Mouse (Mus musculus): ENCODE results near the gene Hspb8. TPM values are rescaled to one million over a fixed set of nuclear protein-coding genes. Genes with fewer than 3 reads are reported as not detected.

Gene Hspb8
- total RNA-seq (2021): 100 to 1,000 TPM; 232 to 400 TPM
- long read RNA-seq, experiment 1, transcript Hspb8-201 (3 exons, 1,816 nt): major isoform, 996 of 1,026 reads
- long read RNA-seq, experiment 1, partial matches to known transcripts: 2 of 1,026 reads
- long read RNA-seq, experiment 1, other reads (novel, unspliced or antisense): 28 of 1,026 reads
- long read RNA-seq, experiment 2, transcript Hspb8-201 (3 exons, 1,816 nt): major isoform, 578 of 608 reads
- long read RNA-seq, experiment 2, partial matches to known transcripts: 2 of 608 reads
- long read RNA-seq, experiment 2, other reads (novel, unspliced or antisense): 28 of 608 reads

DNA sequence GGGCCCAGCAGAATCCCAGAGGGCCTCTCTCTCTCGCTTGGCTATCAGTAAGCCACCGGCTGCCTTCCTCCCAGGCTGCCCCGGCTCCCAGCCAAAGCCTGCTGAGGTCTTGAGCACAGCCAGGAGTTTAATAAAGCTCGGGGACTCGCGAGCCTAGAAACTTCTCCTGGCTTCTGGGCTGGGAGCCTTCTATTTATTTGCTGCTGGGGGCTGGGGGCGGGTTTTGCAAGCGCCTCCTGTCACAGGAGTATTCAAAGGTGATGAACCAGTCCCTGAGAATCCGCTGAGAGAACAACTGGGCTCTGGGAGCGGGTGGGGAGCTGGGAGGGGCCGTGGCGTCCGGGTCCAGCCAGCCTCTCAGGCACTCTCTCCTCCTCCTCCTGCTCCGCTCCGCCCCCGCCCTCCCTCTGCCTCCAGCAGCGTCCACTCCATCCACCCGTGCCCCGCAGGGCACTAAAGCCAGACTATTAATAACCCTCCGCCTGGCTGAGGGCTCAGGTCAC is at the start of gene Hspb8:
TSS of gene Hspb8 (minus strand) at position 166 of the 503 bp plus-strand sequence.
- DNase-seq (ENCODE audit: low spot score): peak; percentile 94

DNA sequence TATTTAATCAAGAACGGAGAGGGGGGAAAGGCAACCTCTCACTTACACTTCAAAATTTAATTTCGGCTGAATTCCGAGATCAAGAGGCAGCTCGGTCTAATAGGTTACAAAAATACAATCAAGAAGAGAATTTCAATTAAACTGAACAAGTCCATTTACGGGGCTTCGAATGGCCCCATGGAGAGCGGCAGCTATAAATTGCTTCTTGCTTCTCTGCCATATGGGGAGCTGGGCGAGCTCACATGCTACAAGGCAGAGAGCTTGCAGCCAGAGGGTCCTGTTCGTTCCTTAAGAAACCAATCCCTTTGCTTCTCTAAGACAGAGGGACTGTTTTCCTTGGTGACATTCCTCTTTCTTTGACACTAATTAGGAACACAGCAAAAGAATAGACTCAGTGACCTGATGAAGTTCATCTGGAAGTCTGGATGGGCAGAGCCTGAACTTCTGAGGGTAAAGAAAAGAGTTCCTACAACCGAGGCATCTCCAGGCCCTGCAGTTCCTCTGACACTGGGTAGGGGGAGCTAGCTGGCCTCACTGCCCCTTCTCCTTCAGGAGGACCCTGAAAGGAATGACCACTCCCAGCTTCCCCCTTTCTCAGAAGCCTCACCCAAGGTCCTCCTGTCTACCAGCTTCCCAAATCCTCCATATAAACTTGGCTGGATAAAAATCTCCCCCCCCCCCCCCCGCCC is 38.8 kb upstream of the Hspb8 start:
- DNase-seq (ENCODE audit: low spot score): no peak

DNA sequence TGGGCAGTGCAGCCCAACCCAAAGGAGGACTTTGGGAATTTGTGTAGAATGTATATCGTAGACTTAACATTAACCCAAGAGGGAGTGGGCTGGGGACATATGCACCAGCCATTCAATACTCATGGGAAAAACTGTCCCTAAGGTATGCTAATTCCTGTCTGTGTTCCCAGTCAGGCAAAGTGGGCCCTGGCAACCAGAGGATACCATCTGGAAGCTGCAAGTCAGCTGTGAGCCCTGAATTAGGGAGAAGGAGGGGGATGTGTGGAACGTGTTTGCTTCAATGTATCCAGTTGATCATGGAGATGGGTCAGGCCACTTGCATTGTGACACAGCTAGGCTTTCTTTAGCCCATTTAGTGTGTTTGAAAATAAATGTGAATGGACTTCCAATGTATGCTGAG is 37.3 kb upstream of the Hspb8 start:
- no peak for DNase-seq (ENCODE audit: low spot score)

DNA sequence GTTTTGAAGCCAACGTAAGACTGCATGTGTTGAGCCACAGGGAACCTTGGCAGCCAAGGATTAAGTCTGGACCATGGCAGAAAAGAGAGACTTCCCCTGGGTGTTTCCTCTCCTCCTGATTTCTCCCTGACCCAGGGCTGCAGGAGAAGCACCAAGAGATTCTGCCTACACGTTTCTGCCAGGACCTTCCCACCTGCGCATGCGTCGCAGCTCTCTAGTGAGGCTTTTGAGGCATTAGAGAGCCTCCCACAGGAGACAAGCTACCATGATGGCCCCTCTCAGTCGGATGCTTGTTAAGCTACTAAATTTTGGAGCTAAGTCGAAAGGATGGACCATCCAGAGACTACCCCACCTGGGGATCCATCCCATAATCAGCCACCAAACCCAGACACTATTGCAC is 35.1 kb upstream of the Hspb8 start:
- no peak for DNase-seq (ENCODE audit: low spot score)

DNA sequence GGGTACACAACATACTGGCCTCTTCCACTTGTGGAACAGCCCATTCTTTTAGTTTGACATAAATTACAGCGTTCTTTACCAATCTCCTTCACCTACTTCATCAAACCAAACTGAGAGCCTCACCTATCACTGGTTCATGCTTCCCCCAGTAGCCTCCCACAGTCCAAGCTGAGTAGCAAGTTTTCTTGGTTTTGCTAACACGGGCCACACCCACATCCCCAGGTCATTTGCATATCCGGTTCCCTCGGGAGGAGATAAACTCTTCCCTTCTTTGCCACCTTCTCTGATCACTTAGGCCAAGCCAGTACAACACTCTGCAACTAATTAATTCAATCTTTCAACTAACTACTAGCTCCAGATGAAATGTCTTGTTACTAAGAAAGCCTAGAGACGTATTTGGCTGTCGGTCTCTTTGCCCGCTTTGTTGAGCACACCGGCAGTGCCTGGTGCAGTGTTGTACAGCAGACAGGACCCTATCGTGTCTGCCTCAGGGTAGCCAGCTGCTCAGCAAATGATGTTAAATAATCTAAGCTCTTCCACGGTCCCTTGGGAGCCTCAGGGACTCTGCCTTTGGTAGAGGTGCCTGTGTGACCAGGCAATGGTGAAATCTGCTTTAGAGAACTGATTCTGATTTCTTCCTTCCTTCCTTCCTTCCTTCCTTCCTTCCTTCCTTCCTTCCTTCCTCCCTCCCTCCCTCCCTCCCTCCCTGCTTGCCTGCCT is 34.3 kb upstream of the Hspb8 start:
- no peak for DNase-seq (ENCODE audit: low spot score)

DNA sequence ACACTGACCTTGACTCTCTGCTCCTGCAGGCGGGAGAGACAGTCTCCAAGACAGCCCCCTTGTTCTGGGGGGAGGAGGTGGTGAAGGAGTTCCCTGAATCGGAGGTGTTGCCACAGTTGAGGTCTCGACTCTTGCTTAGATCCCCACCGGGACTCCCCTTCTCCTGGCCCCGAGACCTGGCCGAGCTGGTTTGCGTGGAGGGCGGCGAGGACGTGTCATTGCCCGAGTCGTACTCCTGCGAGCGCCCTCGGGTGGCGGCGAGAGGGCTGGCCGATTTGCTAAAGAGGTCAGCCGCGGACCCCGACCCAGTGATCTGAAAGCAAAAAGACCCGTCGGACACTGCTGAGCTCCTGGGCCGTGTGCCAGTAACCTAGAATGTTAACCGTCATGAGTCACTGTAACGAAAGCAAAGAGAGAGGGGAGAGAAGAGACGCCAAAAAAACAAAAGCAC is 30.8 kb upstream of the Hspb8 start:
- DNase-seq (ENCODE audit: low spot score): peak; percentile 65

DNA sequence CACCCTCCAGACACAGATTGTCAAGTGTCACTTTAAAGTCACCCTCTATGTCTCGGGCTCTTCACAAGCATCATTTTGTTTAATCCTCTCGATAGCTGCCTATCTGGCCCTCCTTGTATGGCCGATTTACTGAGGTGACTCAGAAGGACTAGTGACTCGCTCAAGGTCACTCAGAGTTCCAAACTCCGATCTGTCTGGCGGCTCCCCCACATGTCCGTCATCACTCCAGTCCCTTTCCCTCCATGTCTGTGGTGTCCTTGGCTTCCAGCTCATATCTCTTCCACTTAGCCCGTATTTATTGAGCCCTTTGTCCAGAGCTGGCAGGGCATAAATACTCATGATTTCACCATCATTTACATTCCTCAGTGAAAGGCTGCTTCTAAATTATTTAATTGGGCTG is 28.2 kb upstream of the Hspb8 start:
- DNase-seq (ENCODE audit: low spot score): no peak

DNA sequence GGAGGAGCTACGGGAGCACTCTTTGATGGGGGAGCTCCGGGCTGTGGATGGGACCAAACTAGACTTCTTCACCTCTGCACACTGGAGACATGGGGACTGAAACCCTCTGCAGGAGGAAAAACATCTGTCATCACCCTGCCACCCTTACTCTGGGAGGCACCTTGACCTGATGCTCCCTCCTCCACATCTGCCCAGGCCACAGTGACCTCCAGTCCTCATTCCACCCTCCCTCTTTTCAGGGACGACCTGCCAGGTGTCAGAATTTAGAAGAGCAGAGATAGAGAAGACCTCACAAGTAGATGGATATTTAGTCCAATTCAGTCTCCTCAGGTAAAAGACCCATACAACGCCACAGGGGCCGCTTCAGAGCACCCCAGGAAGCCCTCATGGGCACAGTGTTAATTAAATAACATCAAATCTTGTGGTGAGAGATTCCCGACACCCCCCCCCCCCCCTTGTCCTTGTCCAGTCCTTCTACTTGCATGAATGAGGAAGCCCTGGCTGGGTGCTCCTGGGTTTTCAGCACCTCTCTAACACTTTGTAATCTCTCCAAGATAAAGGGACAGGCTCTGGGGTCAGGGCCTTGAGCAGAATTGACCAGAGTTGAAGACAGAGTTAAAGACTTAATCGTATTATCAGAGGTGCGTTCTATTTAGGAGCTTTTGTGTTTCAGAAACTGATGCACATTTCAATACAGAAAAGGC is 27.0 kb upstream of the Hspb8 start:
- DNase-seq (ENCODE audit: low spot score): no peak

DNA sequence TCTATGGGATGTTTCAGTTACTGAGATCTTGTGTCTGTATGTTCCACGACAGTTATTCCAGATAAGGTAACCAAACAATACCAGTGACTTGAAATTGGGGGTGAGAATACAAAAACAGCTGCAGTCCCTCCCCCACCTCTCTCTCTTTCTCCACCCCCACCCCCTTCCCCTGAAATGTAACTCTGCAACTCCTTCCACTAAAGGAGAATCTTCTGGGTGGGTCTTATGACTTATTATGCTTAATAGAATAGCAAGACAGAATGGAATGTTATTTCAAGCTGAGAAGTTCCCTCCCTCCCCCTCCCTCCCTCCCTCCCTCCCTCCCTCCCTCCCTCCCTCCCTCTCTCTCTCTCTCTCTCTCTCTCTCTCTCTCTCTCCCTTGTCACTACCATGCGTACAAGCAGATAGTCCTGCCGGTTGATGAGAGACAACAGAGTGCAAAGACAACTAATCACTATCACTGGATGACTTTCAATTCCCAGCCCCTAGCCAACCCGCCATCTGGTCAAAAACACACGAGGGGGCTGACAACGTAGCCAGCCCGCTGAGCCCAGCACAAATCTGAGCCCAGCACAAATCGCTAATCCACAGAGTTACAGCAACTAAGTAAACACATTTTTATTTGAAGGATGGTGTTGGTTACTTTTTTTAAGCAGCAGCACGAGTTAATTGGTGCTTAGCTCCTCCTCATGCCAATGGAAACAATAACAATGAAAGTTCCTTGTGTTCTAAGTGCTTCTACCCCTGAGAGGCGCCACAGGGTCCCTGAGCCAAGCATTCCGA is 25.9 kb upstream of the Hspb8 start:
- DNase-seq (ENCODE audit: low spot score): no peak

DNA sequence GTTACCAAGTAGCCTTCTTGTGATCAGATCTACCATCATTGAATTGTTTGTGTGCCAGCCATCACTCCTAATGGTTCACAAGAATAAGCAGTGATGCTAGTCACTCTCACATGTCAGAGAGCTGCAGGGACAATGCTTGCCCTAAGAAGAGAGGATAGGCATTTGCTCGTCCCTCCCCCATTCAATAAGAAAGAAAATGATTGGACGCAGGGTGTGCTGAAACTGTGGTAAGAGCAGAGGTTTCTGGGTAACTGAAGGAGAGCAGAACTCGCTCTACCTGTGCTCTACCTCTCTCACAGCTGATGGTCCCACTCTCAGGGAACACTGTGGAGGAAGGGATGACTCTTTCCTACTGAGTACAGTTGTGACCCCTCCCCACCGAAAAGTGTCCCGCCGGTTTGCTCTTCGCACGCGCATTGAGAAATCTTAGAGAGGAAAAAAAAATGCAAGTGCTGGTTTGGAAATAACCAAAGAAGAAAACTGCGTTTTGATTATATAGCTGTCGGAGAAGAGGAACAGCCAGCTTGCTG is 25.2 kb upstream of the Hspb8 start:
- no peak for DNase-seq (ENCODE audit: low spot score)

DNA sequence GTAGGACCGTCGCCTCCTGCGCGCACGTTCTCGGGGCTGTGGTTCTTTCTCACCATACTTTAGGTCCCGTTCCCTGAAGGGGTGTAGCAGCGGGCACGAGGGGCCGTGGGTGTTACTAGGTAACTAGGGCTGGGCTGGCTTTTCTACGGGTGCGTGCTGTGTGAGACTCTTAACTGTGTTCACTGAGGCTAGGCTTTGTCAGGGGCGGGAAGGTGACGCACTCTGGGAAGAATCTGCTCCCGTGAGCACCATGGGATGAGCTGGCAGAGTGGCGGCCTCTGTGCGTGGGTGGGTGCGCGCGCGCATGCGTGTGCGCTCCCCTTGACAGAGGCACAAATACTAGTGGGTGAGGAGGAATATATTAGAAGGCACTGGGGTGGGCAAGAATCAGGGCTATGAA is 23.9 kb upstream of the Hspb8 start:
- no peak for DNase-seq (ENCODE audit: low spot score)

DNA sequence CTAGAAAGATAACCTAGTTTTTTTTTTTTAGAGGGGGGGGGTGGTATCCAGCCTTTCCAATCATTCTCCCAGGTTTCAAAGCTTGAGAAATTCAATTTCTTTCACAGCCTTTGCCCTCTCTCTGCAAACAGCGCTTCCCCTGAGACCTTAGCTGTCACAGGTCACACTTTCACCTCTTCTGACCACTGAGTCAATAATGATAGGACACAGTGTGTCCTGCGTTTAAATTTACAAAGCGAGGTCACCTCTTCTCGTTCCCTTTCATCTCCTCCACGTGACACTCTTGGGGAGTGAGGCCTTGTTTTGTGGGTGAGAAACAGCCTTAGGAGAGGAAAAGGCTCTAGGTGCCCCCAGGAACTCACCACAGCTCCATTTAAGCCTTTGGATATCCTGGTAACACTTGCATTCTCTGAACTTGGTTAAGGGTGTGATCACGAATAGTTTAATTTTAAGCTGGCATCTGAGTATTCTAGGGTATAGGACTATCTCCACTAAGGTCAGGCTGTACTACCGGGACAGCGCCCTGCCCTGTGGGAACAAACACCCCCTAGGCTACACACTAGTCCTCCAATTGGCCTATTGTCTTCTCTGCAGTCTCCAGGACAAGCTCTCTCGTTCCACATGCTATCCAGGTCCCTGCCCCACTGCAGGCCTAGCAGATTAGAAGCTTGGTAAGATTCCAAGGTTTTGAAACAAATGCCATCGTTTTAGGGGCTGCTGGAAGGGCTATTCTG is 23.1 kb upstream of the Hspb8 start:
- DNase-seq (ENCODE audit: low spot score): no peak

DNA sequence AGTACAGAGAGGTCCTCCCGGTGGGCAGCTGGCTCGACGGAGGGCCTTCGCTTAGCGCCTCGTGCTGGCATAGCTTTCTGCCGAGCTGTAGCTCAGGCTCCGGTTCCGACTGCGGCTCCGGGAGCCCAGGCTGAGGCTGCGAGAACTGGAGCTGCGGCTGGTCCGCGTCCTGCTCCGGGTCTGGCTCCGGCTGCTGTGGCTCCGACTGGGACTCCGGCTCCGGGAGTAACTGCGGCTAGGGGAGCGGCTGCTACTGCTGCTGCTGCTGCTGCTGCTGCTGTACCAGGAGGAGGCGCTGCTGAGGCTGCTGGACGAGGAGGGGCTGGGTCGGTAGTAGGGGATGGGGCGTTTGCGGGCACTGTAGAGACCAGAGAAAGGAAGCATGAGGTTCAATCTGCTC is 21.9 kb upstream of the Hspb8 start:
- DNase-seq (ENCODE audit: low spot score): peak; percentile 61

DNA sequence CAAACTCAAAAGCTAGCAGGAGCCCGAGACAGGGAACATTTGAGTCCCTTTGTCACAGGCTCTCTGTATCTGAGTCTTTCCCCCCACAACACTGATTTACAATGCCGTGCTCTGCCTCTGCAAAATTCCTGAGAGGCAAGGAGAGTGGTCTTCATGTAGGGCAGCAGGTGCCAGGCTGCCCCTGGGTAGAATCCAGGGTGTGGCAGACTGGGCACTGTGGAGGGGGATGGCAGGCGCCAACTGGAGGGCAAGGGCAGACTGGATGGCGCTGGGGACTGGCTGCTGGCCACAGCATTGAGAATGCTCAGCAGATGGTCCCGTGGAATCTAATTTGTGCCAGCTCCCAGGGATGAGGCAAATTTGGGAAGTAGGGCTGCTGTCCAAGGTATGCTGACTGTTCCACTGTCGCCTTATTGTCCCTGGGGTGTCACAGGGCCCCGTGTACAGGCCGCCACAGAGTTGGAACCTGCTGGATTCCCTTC is 20.8 kb upstream of the Hspb8 start:
- DNase-seq (ENCODE audit: low spot score): peak; percentile 43

DNA sequence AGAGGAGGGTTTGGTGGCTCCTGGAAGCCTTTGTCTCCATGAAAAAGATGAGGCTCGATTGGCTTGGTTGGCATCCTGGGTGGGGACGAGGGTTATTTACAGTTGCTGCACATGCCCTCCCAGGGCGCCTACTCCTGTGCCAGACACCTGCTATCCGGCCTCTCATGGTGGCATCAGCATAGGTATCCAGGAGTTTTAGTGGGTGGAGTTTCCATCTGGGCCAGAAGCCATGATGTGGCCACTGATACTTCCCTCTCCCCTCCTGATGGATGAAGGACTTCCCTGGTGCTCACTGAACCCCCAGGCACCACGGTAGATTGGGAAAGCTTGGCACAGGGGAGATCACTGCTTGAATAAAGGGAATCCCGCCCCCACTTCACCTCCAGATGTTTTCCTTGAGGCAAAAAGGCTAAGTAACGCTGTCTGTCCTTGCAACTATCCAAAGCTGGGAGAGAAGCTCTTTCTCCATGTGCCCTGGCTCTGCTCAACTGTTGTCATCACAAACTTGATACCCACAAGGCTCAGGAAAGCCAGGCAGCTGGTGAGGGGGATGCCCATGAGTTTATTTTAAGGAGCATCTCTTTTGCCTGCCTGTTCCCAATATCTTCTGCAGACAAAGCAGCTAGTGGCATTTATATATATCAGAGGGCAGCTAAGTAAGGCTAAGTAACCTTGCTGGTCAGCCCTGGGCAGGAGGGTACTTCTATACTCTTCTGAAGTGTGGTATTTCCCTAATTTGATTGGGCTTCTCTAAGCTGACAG is 20.2 kb upstream of the Hspb8 start:
- peak; percentile 75 for DNase-seq (ENCODE audit: low spot score)

DNA sequence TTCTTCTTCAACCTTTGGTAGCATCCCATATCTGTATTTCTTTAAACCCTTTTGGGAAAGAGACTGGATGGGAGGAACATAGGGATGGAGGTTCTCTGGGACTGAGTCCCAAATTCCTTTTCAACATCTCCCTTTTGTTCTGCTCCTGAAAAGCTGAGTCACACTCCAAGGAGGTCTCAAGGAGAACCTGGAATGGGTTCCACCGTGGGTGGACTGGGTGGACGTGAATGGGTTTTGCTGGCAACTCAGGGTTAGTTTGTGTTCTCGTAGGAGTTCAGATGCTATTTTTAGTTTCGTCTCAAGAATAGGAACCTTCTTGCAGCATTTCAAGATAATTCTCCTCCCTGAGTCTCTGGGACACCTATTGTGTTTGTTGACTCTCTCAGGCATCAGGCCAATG is 17.6 kb upstream of the Hspb8 start:
- no peak for DNase-seq (ENCODE audit: low spot score)

DNA sequence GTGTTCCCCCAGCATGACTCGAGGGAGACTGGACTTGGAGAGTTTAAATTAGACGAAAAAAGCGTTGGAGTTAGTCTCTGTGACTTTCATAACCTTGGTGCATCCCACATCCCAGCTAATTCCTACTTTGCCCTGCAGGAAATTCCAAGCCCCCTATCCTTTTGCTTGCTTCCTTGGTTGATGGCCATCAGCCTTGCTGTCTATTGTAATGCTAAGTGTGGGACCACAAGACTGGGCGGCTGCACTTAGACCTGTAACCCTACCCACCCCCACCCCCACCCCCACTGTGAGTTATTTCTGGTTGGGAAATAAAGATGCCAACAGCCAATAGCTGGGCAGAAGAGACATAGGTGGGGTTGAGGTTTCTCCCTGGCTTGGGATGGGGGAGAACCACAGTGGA is 15.7 kb upstream of the Hspb8 start:
- DNase-seq (ENCODE audit: low spot score): no peak

DNA sequence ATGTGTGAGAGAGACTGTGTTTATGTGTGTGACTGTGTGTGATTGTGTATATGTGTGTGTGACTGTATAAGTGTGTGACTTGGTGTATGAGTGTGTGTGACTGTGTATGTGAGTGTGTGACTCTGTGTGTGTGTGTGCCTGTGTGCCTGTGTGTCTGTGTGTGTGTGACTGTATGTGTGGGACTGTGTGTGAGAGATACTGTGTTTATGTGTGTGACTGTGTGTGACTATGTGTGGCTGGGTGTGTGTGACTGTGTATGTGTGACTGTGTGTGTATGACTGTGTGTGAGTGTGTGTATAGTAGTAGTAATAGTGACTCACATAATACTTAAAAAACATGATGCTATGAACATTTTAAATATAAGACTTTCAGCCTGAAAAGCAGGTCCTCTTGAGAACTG is 13.5 kb upstream of the Hspb8 start:
- no peak for DNase-seq (ENCODE audit: low spot score)

Measured in gastrocnemius, adult 18-20 months (tissue).